Mouse (Mus musculus) hindbrain, embryonic 12.5 days (tissue): ENCODE results near the gene Suds3. TPM values are rescaled to one million over a fixed set of nuclear protein-coding genes. Genes with fewer than 3 reads are reported as not detected.

Experiments used
- ATAC-seq: fragments of 200-750 bp; cut with Nextera tagmentation; 2 replicates; pipeline ENCODE4 v1.8.0; 2017; ENCODE audit warnings: moderate TSS enrichment; ENCODE audit not compliant: low FRiP score
- H3K27ac ChIP-seq: fragments of 300-500 bp; sonication (generic); 2 replicates; pipeline ENCODE4 v1.5.1; 2016; ENCODE audit warnings: mild to moderate bottlenecking
- H3K27me3 ChIP-seq: fragments of 300-500 bp; sonication (generic); 2 replicates; pipeline ENCODE4 v1.6.1; 2016; ENCODE audit warnings: mild to moderate bottlenecking
- H3K36me3 ChIP-seq: fragments of 300-500 bp; sonication (generic); 2 replicates; pipeline ENCODE4 v1.6.1; 2016; ENCODE audit warnings: mild to moderate bottlenecking
- H3K4me1 ChIP-seq: fragments of 300-500 bp; sonication (generic); 2 replicates; pipeline ENCODE4 v1.6.1; 2016
- H3K4me2 ChIP-seq: fragments of 300-500 bp; sonication (generic); replicated peaks from 2 replicates; pipeline ENCODE4 v1.6.1; 2016; ENCODE audit warnings: mild to moderate bottlenecking
- H3K4me3 ChIP-seq: fragments of 300-500 bp; sonication (generic); 2 replicates; pipeline ENCODE4 v1.5.1; 2016; ENCODE audit warnings: mild to moderate bottlenecking
- H3K9ac ChIP-seq: fragments of 300-500 bp; sonication (generic); 2 replicates; pipeline ENCODE4 v1.6.1; 2016; ENCODE audit warnings: mild to moderate bottlenecking, moderate library complexity
- H3K9me3 ChIP-seq: fragments of 300-500 bp; sonication (generic); replicated peaks from 2 replicates; pipeline ENCODE4 v1.6.1; 2016; ENCODE audit warnings: mild to moderate bottlenecking
- WGBS: fragments of 180-500 bp; shearing (Covaris S2); methylation state at CpG from one replicate; pipeline ENCODE4 v1.1.7; 2016; 5-methylcytosine and 5-hydroxymethylcytosine counted together
- polyA plus RNA-seq: library from polyadenylated mRNA; unstranded; fragments of >200 nt; fragmentation: Nextera tagmentation; extraction: Ambion mirVana; gene quantifications from 2 replicates; pipeline ENCODE4 v1.2.1, GENCODE M21; 2016

The Suds3 gene
- polyA plus RNA-seq, 1 experiment from 2014 or later, result 118 TPM

GRCm38 (mm10) chr5:117068181-117068580 is 47.7 kb downstream of the Suds3 start:
- Histone ChIP-seq H3K9ac (no peak overlapping the region), H3K27me3 (no peaks in the 10 kb centered on the region), H3K4me1 (peaks cover 13% of the 10 kb centered on the region), H3K4me3 (no peak overlapping the region), H3K4me2 (no peak overlapping the region), H3K36me3 (no peaks in the 10 kb centered on the region), H3K27ac (no peak overlapping the region), H3K9me3 (no peaks in the 10 kb centered on the region)
- 76% methylated on average over 13 of the region's 13 CpGs for WGBS
- no peak for ATAC-seq

- Histone ChIP-seq H3K9me3 (no peaks in the 10 kb centered on the region), H3K27ac (no peak overlapping the region), H3K4me1 (no peaks in the 10 kb centered on the region), H3K4me2 (no peak overlapping the region), H3K4me3 (no peak overlapping the region), H3K9ac (no peak overlapping the region), H3K36me3 (no peaks in the 10 kb centered on the region), H3K27me3 (no peaks in the 10 kb centered on the region)
- no peak for ATAC-seq
- WGBS, result 55% methylated on average over 2 of the region's 2 CpGs
Observed at GRCm38 (mm10) chr5:117061251-117061650, 54.7 kb downstream of the Suds3 start.

GRCm38 (mm10) chr5:117060484-117061130 is 55.3 kb downstream of the Suds3 start:
- Histone ChIP-seq H3K4me1 (no peaks in the 10 kb centered on the region), H3K27me3 (no peaks in the 10 kb centered on the region), H3K4me2 (no peak overlapping the region), H3K36me3 (no peaks in the 10 kb centered on the region), H3K9ac (no peak overlapping the region), H3K4me3 (no peak overlapping the region), H3K9me3 (no peaks in the 10 kb centered on the region), H3K27ac (no peak overlapping the region)
- WGBS, result 76% methylated on average over 18 of the region's 18 CpGs
- no peak for ATAC-seq

- Histone ChIP-seq H3K9ac (no peak overlapping the region), H3K4me3 (no peak overlapping the region), H3K9me3 (no peaks in the 10 kb centered on the region), H3K27ac (no peak overlapping the region), H3K36me3 (no peaks in the 10 kb centered on the region), H3K4me1 (no peaks in the 10 kb centered on the region), H3K27me3 (no peaks in the 10 kb centered on the region), H3K4me2 (no peak overlapping the region)
- 79% methylated on average over 7 of the region's 7 CpGs for WGBS
- ATAC-seq, result no peak
Observed at GRCm38 (mm10) chr5:117049940-117050339, 66.0 kb downstream of the Suds3 start.

GRCm38 (mm10) chr5:117045101-117045500 is 70.8 kb downstream of the Suds3 start:
- no peak overlapping the region for H3K4me2 ChIP-seq
- H3K9me3 ChIP-seq, result no peaks in the 10 kb centered on the region
- no peak for ATAC-seq
- no peaks in the 10 kb centered on the region for H3K4me1 ChIP-seq
- no peaks in the 10 kb centered on the region for H3K36me3 ChIP-seq
- WGBS, result 77% methylated on average over 10 of the region's 10 CpGs
- H3K27me3 ChIP-seq, result no peaks in the 10 kb centered on the region
- no peak overlapping the region for H3K9ac ChIP-seq
- no peak overlapping the region for H3K4me3 ChIP-seq
- no peak overlapping the region for H3K27ac ChIP-seq

- ATAC-seq, result no peak
- no peak overlapping the region for H3K9ac ChIP-seq
- H3K9me3 ChIP-seq, result no peaks in the 10 kb centered on the region
Observed at GRCm38 (mm10) chr5:117042661-117043060, 73.3 kb downstream of the Suds3 start.

More at GRCm38 (mm10) chr5:117042661-117043060, 73.3 kb downstream of the Suds3 start:
- Histone ChIP-seq H3K4me1 (no peaks in the 10 kb centered on the region), H3K4me3 (no peak overlapping the region), H3K4me2 (no peak overlapping the region), H3K27me3 (no peaks in the 10 kb centered on the region), H3K36me3 (no peaks in the 10 kb centered on the region), H3K27ac (no peak overlapping the region)
- WGBS, result 63% methylated on average over 11 of the region's 11 CpGs

Other genes starting within 250 kb of the Suds3 start
- gene Taok3, start 4.0 kb upstream of the Suds3 start, polyA plus RNA-seq, result 30.6 and 31.8 TPM in 2 replicates
- 793 and 794 TPM in 2 replicates for gene Pebp1, start 171.5 kb upstream of the Suds3 start, polyA plus RNA-seq
- 3.7 and 4.1 TPM in 2 replicates for gene Vsig10, start 203.0 kb upstream of the Suds3 start, polyA plus RNA-seq
- gene Wsb2, start 241.2 kb upstream of the Suds3 start, polyA plus RNA-seq, result 127 and 132 TPM in 2 replicates